Mouse (Mus musculus): ENCODE measurements around the gene Tmem274. TPM values are rescaled to one million over a fixed set of nuclear protein-coding genes. Genes with fewer than 3 reads are reported as not detected.

The Tmem274 gene
- polyA plus RNA-seq, 1 experiment from 2014 or later, result not detected

DNA sequence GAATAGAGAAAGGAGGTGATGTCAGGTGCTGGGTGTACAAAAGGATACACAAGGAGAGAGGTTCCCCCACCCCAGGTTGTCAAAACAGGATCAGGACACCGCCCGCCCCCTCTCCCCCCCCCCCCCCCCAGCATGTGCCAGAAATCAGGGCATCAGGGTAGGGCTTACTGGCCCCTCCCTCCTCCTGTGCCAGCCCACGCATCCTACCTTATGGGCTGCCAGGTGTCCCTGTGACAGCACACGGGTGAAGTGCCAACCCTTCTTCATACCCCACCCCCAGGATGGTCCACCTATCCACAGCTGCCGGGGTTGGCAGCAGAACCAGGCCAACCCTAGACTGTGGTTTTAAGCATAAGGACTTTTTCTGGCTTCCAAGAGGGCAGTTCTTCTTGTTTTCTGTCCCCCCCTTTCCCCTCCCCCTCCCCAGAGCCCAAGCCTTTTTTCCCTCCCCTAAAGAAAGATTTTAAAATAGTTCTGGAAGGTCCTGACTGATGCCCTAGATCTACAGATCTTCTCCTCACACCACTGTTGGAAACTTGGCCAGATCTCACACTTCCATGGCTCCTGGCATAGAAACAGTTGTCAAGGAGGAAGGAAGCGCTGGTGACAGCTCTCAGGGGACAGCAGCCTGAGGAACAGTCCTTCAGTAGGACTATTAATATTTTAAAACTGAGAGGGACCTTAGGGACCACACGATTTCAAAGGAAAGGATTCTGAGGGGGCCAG lies 15.4 kb upstream of the Tmem274 start:
- Histone ChIP-seq H3K4me1 (ENCODE audit: insufficient read depth) (0 out of 2 replicates have a peak, but pooled peaks cover 2% of the 10 kb centered on the region), H3K4me2 (ENCODE audit: low read depth, low read length) (no peak overlapping the region), H3K9ac (replicated peaks) (no peak overlapping the region), H3K27ac (ENCODE audit: low read depth) (no peak overlapping the region), H3K9me3 (ENCODE audit: low read length) (no peaks in the 10 kb centered on the region), H3K36me3 (replicated peaks; ENCODE audit: insufficient read depth, low read length) (no peaks in the 10 kb centered on the region), H3K4me3 (ENCODE audit: low read depth, low read length) (no peak overlapping the region), H3K27me3 (ENCODE audit: insufficient read depth, low read length) (no peaks in the 10 kb centered on the region)
- DNase-seq (no peak), ATAC-seq (no peak)
- WGBS (ENCODE audit: insufficient replicate concordance), result 32% methylated on average over 5 of the region's 7 CpGs
- TF ChIP-seq CTCF (IDR thresholded peaks at IDR 0.05; ENCODE audit: low read depth) (no peak), EP300 (IDR thresholded peaks at IDR 0.05; ENCODE audit: low read depth) (no peak)

DNA sequence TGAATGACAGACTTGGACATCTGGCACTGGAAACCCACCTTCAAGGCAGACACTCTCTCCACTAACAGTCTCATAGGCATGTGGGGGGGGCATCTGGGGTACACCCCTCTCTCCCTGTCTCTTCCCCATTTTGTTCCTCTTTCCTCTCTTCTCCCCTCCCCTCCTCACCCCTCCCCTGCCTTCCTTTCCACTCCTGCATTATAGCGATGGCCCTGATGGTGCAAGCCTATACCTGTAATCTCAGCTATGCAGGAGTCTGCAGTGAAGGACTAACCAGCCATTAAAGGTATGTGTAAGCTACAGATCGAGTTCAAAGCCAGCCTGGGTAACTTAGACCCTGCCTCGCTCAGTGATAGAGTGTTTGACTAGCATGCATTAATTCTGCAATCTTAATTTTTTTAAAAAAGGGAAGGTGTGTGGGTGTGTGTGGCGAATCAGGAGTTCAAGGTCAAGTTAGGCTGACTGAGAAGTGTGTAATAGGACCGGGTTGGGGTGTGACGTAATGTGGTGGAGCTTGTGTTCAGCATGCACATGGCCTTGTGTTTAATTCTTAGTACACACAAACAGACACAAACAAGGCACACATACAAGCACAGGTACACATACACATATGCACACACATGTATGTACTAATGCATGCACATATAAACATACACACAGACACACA lies 14.7 kb upstream of the Tmem274 start:
- Histone ChIP-seq H3K4me3 (ENCODE audit: low read depth, low read length) (no peak overlapping the region), H3K27ac (ENCODE audit: low read depth) (no peak overlapping the region), H3K9me3 (ENCODE audit: low read length) (no peaks in the 10 kb centered on the region), H3K27me3 (ENCODE audit: insufficient read depth, low read length) (no peaks in the 10 kb centered on the region), H3K4me1 (ENCODE audit: insufficient read depth) (0 out of 2 replicates have a peak, but pooled peaks cover 2% of the 10 kb centered on the region), H3K9ac (replicated peaks) (no peak overlapping the region), H3K36me3 (replicated peaks; ENCODE audit: insufficient read depth, low read length) (no peaks in the 10 kb centered on the region), H3K4me2 (ENCODE audit: low read depth, low read length) (no peak overlapping the region)
- 45% methylated on average over 6 of the region's 6 CpGs for WGBS (ENCODE audit: insufficient replicate concordance)
- DNase-seq, result no peak
- no peak for ATAC-seq
- no peak for TF ChIP-seq CTCF (IDR thresholded peaks at IDR 0.05; ENCODE audit: low read depth)

DNA sequence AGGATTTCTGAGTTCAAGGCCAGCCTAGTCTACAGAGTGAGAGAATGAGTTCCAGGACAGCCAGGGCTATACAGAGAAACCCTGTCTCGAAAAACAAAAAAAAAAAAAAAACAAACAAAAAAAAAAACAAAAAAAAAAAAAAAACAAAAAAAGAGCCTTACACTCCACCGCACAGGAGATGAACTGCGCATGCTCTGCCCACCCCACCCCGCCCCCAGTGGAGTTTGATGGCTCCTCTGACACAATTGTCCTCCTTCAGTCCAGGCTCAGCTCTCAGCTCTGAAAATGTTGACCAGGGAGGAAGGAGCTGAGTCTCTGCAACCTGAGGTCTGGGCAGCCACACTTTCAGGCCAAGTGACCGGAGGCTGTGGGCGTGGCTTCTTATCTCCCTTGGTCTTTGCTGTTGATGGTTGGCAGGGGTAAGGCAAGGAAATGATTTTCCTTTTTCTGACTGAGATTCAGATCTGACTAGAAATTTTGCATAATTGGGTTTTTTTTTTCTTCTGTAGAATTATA lies 13.7 kb upstream of the Tmem274 start:
- WGBS (ENCODE audit: insufficient replicate concordance), result 67% methylated on average over 6 of the region's 6 CpGs
- Histone ChIP-seq H3K9me3 (ENCODE audit: low read length) (no peaks in the 10 kb centered on the region), H3K4me2 (ENCODE audit: low read depth, low read length) (no peak overlapping the region), H3K27me3 (ENCODE audit: insufficient read depth, low read length) (no peaks in the 10 kb centered on the region), H3K9ac (replicated peaks) (no peak overlapping the region), H3K4me1 (ENCODE audit: insufficient read depth) (0 out of 2 replicates have a peak, but pooled peaks cover 2% of the 10 kb centered on the region), H3K27ac (ENCODE audit: low read depth) (no peak overlapping the region), H3K4me3 (ENCODE audit: low read depth, low read length) (no peak overlapping the region), H3K36me3 (replicated peaks; ENCODE audit: insufficient read depth, low read length) (no peaks in the 10 kb centered on the region)
- TF ChIP-seq CTCF (IDR thresholded peaks at IDR 0.05; ENCODE audit: low read depth), result no peak
- no peak for TF ChIP-seq EP300 (IDR thresholded peaks at IDR 0.05; ENCODE audit: low read depth)
- ATAC-seq, result no peak
- no peak for DNase-seq

DNA sequence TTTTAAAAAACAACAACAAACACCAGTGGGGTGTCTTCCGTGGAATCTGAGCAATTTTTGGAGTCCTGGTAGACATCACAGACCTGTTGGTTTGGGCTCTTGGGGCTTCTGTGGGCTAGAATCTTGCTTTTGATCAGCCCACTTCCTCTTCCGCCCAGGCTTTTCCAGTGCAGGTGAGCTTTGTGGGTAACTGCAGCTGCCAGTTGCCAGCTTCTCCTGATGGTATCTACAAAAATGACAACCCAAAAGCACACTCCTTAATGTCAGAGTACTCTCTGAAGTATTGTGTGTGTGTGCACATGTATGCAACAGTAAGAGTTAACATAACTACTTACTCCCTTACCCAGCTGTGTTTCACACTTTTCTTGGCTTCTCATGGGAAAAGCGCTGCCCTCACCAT lies 7.6 kb upstream of the Tmem274 start:
- TF ChIP-seq CTCF (IDR thresholded peaks at IDR 0.05; ENCODE audit: low read depth) (no peak), EP300 (IDR thresholded peaks at IDR 0.05; ENCODE audit: low read depth) (no peak)
- no peaks in the 10 kb centered on the region for H3K9me3 ChIP-seq (ENCODE audit: low read length)
- 61% methylated on average over 3 of the region's 3 CpGs for WGBS (ENCODE audit: insufficient replicate concordance)
- H3K4me1 ChIP-seq (ENCODE audit: insufficient read depth), result no peaks in the 10 kb centered on the region
- no peak overlapping the region for H3K4me3 ChIP-seq (ENCODE audit: low read depth, low read length)
- H3K9ac ChIP-seq (replicated peaks), result no peak overlapping the region
- H3K36me3 ChIP-seq (replicated peaks; ENCODE audit: insufficient read depth, low read length), result no peaks in the 10 kb centered on the region; the same call in 1 of the 2 replicates
- no peaks in the 10 kb centered on the region for H3K27me3 ChIP-seq (ENCODE audit: insufficient read depth, low read length)
- no peak overlapping the region for H3K27ac ChIP-seq (ENCODE audit: low read depth)
- no peak overlapping the region for H3K4me2 ChIP-seq (ENCODE audit: low read depth, low read length)
- DNase-seq, result no peak
- ATAC-seq, result no peak

DNA sequence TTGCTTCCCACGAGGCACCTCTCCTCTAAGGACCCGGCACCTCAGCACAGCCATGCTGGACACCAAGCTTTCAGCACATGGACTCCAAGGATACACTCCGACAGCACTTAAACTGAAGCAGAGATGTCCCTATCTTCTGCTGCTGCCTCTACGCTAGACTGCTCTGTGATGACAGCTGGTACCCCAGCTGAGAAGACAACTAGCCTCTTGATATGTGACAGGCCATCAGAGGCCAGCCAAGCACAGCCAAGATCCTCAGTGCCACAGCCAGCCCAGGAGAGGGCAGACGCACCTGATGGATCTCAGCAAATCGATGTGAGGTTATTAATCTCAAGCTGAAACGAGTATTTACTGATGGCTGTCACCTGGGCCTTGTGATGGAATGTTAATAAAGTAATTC lies 2.1 kb upstream of the Tmem274 start:
- ATAC-seq (no peak), DNase-seq (no peak)
- no peak overlapping the region for H3K9ac ChIP-seq (replicated peaks)
- H3K4me2 ChIP-seq (ENCODE audit: low read depth, low read length), result no peak overlapping the region
- H3K4me1 ChIP-seq (ENCODE audit: insufficient read depth), result no peaks in the 10 kb centered on the region
- no peak overlapping the region for H3K27ac ChIP-seq (ENCODE audit: low read depth)
- TF ChIP-seq CTCF (IDR thresholded peaks at IDR 0.05; ENCODE audit: low read depth) (no peak), EP300 (IDR thresholded peaks at IDR 0.05; ENCODE audit: low read depth) (no peak)
- H3K27me3 ChIP-seq (ENCODE audit: insufficient read depth, low read length), result no peaks in the 10 kb centered on the region
- WGBS (ENCODE audit: insufficient replicate concordance), result 75% methylated on average over 7 of the region's 7 CpGs
- H3K4me3 ChIP-seq (ENCODE audit: low read depth, low read length), result no peak overlapping the region
- no peaks in the 10 kb centered on the region for H3K9me3 ChIP-seq (ENCODE audit: low read length)
- no peaks in the 10 kb centered on the region; the same call in 1 of the 2 replicates for H3K36me3 ChIP-seq (replicated peaks; ENCODE audit: insufficient read depth, low read length)

DNA sequence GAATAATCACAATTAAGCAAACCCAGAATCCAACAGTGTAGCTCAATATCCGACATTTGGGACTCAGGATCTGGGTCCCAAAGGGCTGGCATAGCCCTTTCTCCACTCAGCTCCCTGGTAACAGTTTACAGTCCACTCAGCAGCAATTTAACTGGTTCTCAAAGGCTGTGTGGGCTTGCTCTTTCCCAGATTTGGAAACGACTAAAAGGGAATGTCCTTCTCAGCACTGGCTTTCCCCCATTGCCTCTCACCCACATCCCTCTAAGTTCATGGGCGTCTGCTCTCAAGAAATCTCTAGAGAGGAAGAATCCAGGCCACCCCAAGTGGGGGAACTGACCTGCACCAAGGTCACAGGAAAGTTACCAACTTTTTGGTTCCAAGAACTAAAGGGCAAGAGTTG lies 7.4 kb downstream of the Tmem274 start:
- ATAC-seq (peak; percentile 64), DNase-seq (no peak)
- WGBS (ENCODE audit: insufficient replicate concordance), result 58% methylated on average over 3 of the region's 3 CpGs
- no peak for TF ChIP-seq CTCF (IDR thresholded peaks at IDR 0.05; ENCODE audit: low read depth)
- no peak for TF ChIP-seq EP300 (IDR thresholded peaks at IDR 0.05; ENCODE audit: low read depth)
- Histone ChIP-seq H3K4me3 (ENCODE audit: low read depth, low read length) (peak overlapping the region; percentile 65), H3K4me2 (ENCODE audit: low read depth, low read length) (peak overlapping the region; percentile 88), H3K9ac (replicated peaks) (peak overlapping the region; percentile 77), H3K9me3 (ENCODE audit: low read length) (no peaks in the 10 kb centered on the region), H3K27ac (ENCODE audit: low read depth) (peak overlapping the region; percentile 89), H3K4me1 (ENCODE audit: insufficient read depth) (peaks cover 12% of the 10 kb centered on the region), H3K27me3 (ENCODE audit: insufficient read depth, low read length) (no peaks in the 10 kb centered on the region), H3K36me3 (replicated peaks; ENCODE audit: insufficient read depth, low read length) (peaks cover 24% of the 10 kb centered on the region)

Measured in liver, postnatal 0 days (tissue).